1 mouse cellular context compared by ENCODE assay signal in the genomic region with DNA sequence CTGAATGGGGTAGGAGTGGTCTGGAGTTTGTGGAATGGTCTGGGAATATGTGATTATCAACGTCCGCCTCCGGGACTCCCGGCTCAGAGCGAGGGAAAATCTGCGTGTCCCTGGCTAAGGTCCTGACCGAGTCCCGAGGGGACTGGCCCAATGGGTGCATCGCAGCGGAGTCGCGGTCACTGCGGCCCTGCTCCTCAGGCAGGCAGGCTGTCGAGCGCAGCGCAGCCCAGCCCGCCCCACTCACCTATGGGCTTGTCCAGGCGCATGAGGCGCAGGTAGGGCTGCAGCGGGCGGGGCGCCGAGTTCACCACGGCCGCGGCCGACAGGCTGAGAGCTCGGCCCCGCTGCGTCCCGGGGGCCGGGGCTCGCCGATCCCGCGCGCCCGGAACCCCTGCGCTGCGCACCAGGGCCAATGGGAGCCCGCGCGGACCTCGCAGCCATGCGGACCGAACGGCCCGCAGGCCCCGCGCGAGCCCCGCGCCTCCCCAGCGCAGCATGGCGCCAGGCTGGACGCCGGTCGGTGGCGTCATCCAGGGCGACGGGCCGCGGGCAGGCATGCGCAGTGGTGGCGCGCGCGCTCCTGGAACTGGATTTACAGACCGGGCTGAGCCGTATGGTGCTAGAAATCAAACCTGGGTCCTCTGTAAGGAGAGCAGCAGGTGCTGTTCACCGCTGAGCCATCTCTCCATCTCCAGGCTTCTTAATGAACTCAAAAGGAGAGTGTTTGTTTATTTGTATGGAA.
TF ChIP-seq lines count a peak whose summit lies in the region.

No protein-coding gene starts in this region.

TF ChIP-seq in CH12.LX, 34 proteins besides CTCF, POLR2A, EP300 and RAD21:
- TF ChIP-seq ETS1 (conservative IDR thresholded peaks at IDR 0.05; ENCODE audit: low read depth, low read length): no peak
- no peak for TF ChIP-seq MAFK (IDR thresholded peaks at IDR 0.05; ENCODE audit: insufficient replicate concordance, low read length)
- no peak for TF ChIP-seq BHLHE40 (IDR thresholded peaks at IDR 0.05; ENCODE audit: low read depth, low read length)
- no peak for TF ChIP-seq USF2 (conservative IDR thresholded peaks at IDR 0.05; ENCODE audit: low read depth, low read length)
- TF ChIP-seq RCOR1 (conservative IDR thresholded peaks at IDR 0.05; ENCODE audit: low read depth, low read length): no peak
- TF ChIP-seq E2F4 (IDR thresholded peaks at IDR 0.05; ENCODE audit: insufficient replicate concordance, low read depth, low read length): no peak
- TF ChIP-seq UBTF (IDR thresholded peaks at IDR 0.05; ENCODE audit: low read depth, low read length): peak; percentile 73
- peak; percentile 77 for TF ChIP-seq TCF12 (IDR thresholded peaks at IDR 0.05; ENCODE audit: low read depth, low read length)
- TF ChIP-seq POLR2AphosphoS2 (IDR thresholded peaks at IDR 0.05; ENCODE audit: low read depth, low read length): no peak
- no peak for TF ChIP-seq ZKSCAN1 (IDR thresholded peaks at IDR 0.05; ENCODE audit: borderline replicate concordance, low read depth, low read length)
- TF ChIP-seq SMC3 (IDR thresholded peaks at IDR 0.05; ENCODE audit: low read depth, low read length): no peak
- TF ChIP-seq NRF1 (IDR thresholded peaks at IDR 0.05; ENCODE audit: low read depth, low read length): peak; percentile 93
- TF ChIP-seq PAX5 (IDR thresholded peaks at IDR 0.05; ENCODE audit: low read length): no peak
- no peak for TF ChIP-seq USF1 (IDR thresholded peaks at IDR 0.05; ENCODE audit: low read depth, low read length)
- no peak for TF ChIP-seq CHD1 (IDR thresholded peaks at IDR 0.05; ENCODE audit: low read depth, low read length)
- TF ChIP-seq GABPA (IDR thresholded peaks at IDR 0.05; ENCODE audit: insufficient replicate concordance, low read depth, low read length): peak; percentile 28; the same call in 1 of the 2 replicates
- TF ChIP-seq IRF4 (IDR thresholded peaks at IDR 0.05; ENCODE audit: low read depth, low read length): peak; percentile 67
- peak; percentile 82 for TF ChIP-seq HCFC1 (IDR thresholded peaks at IDR 0.05; ENCODE audit: low read depth, low read length)
- TF ChIP-seq MYC (IDR thresholded peaks at IDR 0.05; ENCODE audit: low read depth, low read length): peak; percentile 41; the same call in 1 of the 2 replicates
- TF ChIP-seq MXI1 (IDR thresholded peaks at IDR 0.05; ENCODE audit: low read depth, low read length): peak; percentile 96
- peak; percentile 65; the same call in 1 of the 2 replicates for TF ChIP-seq MAX (IDR thresholded peaks at IDR 0.05; ENCODE audit: low read length)
- no peak for TF ChIP-seq MAZ (IDR thresholded peaks at IDR 0.05; ENCODE audit: low read depth, low read length)
- TF ChIP-seq ZC3H11A (IDR thresholded peaks at IDR 0.05; ENCODE audit: low read depth, low read length): no peak
- no peak for TF ChIP-seq JUND (conservative IDR thresholded peaks at IDR 0.05; ENCODE audit: low read depth, low read length)
- peak; percentile 52; the same call in 1 of the 2 replicates for TF ChIP-seq NELFE (IDR thresholded peaks at IDR 0.05; ENCODE audit: low read depth, low read length)
- TF ChIP-seq SIN3A (IDR thresholded peaks at IDR 0.05; ENCODE audit: low read length): peak; percentile 75
- TF ChIP-seq ZNF384 (IDR thresholded peaks at IDR 0.05; ENCODE audit: low read depth, low read length): no peak
- TF ChIP-seq ELF1 (IDR thresholded peaks at IDR 0.05; ENCODE audit: low read depth, low read length): peak; percentile 50; the same call in 1 of the 2 replicates
- peak; percentile 57 for TF ChIP-seq MEF2A (IDR thresholded peaks at IDR 0.05; ENCODE audit: borderline replicate concordance, low read depth, low read length)
- TF ChIP-seq CHD2 (IDR thresholded peaks at IDR 0.05; ENCODE audit: low read length): no peak
- TF ChIP-seq ZMIZ1 (IDR thresholded peaks at IDR 0.05; ENCODE audit: low read depth, low read length): peak; percentile 23; the same call in 1 of the 2 replicates
- peak; percentile 77 for TF ChIP-seq TBP (conservative IDR thresholded peaks at IDR 0.05; ENCODE audit: low read depth, low read length)
- TF ChIP-seq JUN (IDR thresholded peaks at IDR 0.05; ENCODE audit: insufficient read depth, low read depth, low read length): no peak
- TF ChIP-seq KAT2A (IDR thresholded peaks at IDR 0.05; ENCODE audit: insufficient replicate concordance, low read length): peak; percentile 78; the same call in 1 of the 2 replicates
TF ChIP-seq in CH12.LX: peak in this region for 16.
